Mouse (Mus musculus) myocyte (in vitro differentiated cells): ENCODE measurements around the gene Nhlrc3.

Source experiments
- CEBPB ChIP-seq: IDR thresholded peaks from 2 replicates; pipeline ENCODE4 v1.6.1; 2011; ENCODE audit warnings: mild to moderate bottlenecking, moderate library complexity; ENCODE audit not compliant: poor library complexity, insufficient read depth, severe bottlenecking
- E2F4 ChIP-seq: IDR thresholded peaks from one replicate; pipeline ENCODE4 v1.6.1; 2011; ENCODE audit warnings: mild to moderate bottlenecking, control low read depth, moderate library complexity; ENCODE audit not compliant: insufficient read depth
- MAX ChIP-seq: IDR thresholded peaks from one replicate; pipeline ENCODE4 v1.6.1; 2011; ENCODE audit warnings: low read depth, mild to moderate bottlenecking, control low read depth
- MYOD1 ChIP-seq, 3 experiments: IDR thresholded peaks; one replicate each; pipeline ENCODE4 v1.6.1; 2011; ENCODE audit warnings: control low read depth in 2 of 3, low read depth in 2 of 3, mild to moderate bottlenecking in 2 of 3, moderate library complexity in 1 of 3; ENCODE audit not compliant: insufficient read length in 2 of 3, control insufficient read depth in 1 of 3
- MYOG ChIP-seq, 3 experiments: IDR thresholded peaks; one replicate each; pipeline ENCODE4 v1.6.1; 2011; ENCODE audit warnings: control low read depth in 2 of 3, low read depth in 2 of 3, mild to moderate bottlenecking in 2 of 3; ENCODE audit not compliant: insufficient read length in 2 of 3, control insufficient read depth in 1 of 3, insufficient read depth in 1 of 3
- POLR2A ChIP-seq: IDR thresholded peaks from one replicate; pipeline ENCODE4 v1.6.1; 2011; ENCODE audit warnings: low read depth, mild to moderate bottlenecking, control low read depth, moderate library complexity; ENCODE audit not compliant: insufficient read length
- POLR2AphosphoS2 ChIP-seq: IDR thresholded peaks from one replicate; pipeline ENCODE4 v1.6.1; 2011; ENCODE audit warnings: low read depth, control low read depth; ENCODE audit not compliant: insufficient read length
- REST ChIP-seq: IDR thresholded peaks from one replicate; pipeline ENCODE4 v1.6.1; 2011; ENCODE audit warnings: mild to moderate bottlenecking, control low read depth, moderate library complexity; ENCODE audit not compliant: insufficient read depth, insufficient read length
- SRF ChIP-seq: IDR thresholded peaks from one replicate; pipeline ENCODE4 v1.6.1; 2011; ENCODE audit warnings: low read depth; ENCODE audit not compliant: control insufficient read depth, insufficient read length
- TCF12 ChIP-seq: IDR thresholded peaks from one replicate; pipeline ENCODE4 v1.6.1; 2011; ENCODE audit warnings: mild to moderate bottlenecking, control low read depth; ENCODE audit not compliant: poor library complexity, insufficient read depth, severe bottlenecking
- TCF3 ChIP-seq: IDR thresholded peaks from one replicate; pipeline ENCODE4 v1.6.1; 2011; ENCODE audit warnings: low read depth, control low read depth; ENCODE audit not compliant: insufficient read length
- USF1 ChIP-seq: IDR thresholded peaks from one replicate; pipeline ENCODE4 v1.6.1; 2011; ENCODE audit warnings: low read depth, mild to moderate bottlenecking, control low read depth, moderate library complexity

DNA sequence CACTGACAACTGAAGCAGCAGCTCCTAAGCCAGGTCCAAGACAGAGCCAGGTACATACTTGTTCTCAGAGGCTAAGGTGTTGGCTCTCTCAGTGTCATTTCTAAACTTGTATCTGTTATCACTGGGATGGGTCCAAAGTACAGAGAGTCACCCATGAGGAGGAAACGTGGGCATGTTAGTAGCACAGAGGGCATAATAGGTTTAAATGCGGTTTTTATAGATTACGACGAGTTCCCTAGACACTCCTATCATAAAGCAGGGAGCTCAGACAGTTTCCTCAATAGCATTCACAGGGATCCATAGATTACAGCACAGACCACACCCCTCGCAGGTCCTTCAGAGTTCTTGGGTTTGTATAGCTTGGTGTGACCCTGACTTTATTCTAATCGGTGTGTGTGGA lies 9.1 kb downstream of the Nhlrc3 start:
- TF ChIP-seq SRF (no peak), POLR2A (no peak), MYOG (IDR thresholded peaks at IDR 0.05; ENCODE audit: control insufficient read depth in 1 of 3, insufficient read depth in 1 of 3, insufficient read length in 2 of 3, low read depth in 2 of 3) (no peak), USF1 (no peak), MYOD1 (IDR thresholded peaks at IDR 0.05; ENCODE audit: control insufficient read depth in 1 of 3, insufficient read length in 2 of 3, low read depth in 2 of 3) (no peak), E2F4 (no peak), MAX (no peak), TCF12 (no peak), POLR2AphosphoS2 (no peak), CEBPB (no peak), TCF3 (no peak), REST (no peak)
